ENCODE assay signal across 8 mouse cellular contexts in genomic region chr11:55419296-55419677, GRCm38 (mm10). TPM values are rescaled to one million over a fixed set of nuclear protein-coding genes. Genes with fewer than 3 reads are reported as not detected.
DNase-seq lines count a peak whose midpoint lies in the region; TF ChIP-seq lines count a peak whose summit lies in the region.

No protein-coding gene starts in this region.

- TF ChIP-seq POLR2A in liver, adult 2 months (IDR thresholded peaks at IDR 0.05; ENCODE audit: extremely low read depth, insufficient read depth, low read length), result no peak

- H3K4me3 ChIP-seq in liver, adult 2 months (ENCODE audit: insufficient read depth, low read depth, low read length), result peak overlapping the region; percentile 75

- TF ChIP-seq CTCF in liver, adult 2 months (IDR thresholded peaks at IDR 0.05; ENCODE audit: low read depth, low read length), result no peak

- peak overlapping the region; percentile 88 for H3K27ac ChIP-seq in liver, adult 2 months (replicated peaks; ENCODE audit: insufficient read depth, low read depth, low read length)

- H3K36me3 ChIP-seq in liver, adult 2 months (ENCODE audit: control insufficient read depth, insufficient read depth, low read length), result no peaks in the 10 kb centered on the region

- no peaks in the 10 kb centered on the region for H3K27me3 ChIP-seq in liver, adult 2 months (ENCODE audit: control insufficient read depth, insufficient read depth, low read length)

- H3K9ac ChIP-seq in liver, adult 2 months (ENCODE audit: low read depth, low read length), result peak overlapping the region; percentile 86

- DNase-seq in liver, adult 2 months (ENCODE audit: extremely low read depth, low read depth, low spot score), result no peak
- DNase-seq in liver, result no peak
- peak; percentile 69 for DNase-seq in cerebellum, adult 8-10 months
- DNase-seq in gastrocnemius, postnatal 10 days, result peak; percentile 60
- DNase-seq in layer of hippocampus, adult 18-20 months (ENCODE audit: low spot score in 2 of 2), result peak; percentile 14 to 55
- peak; percentile 70 for DNase-seq in lung, postnatal 36 days
- no peak for DNase-seq in c-Kit-positive CD71-positive TER-119-positive erythroid progenitor cells, embryonic 14.5 days (ENCODE audit: low spot score)
- no peak for DNase-seq in embryo, embryonic 10 days (ENCODE audit: low spot score)

- 64% methylated on average over 4 of the region's 4 CpGs for WGBS in liver, adult 2 months

- H3K79me2 ChIP-seq in liver, adult 2 months (ENCODE audit: control insufficient read depth, insufficient read depth, low read length), result no peaks in the 10 kb centered on the region

- no peaks in the 10 kb centered on the region for H3K4me1 ChIP-seq in liver, adult 2 months (ENCODE audit: control insufficient read depth, insufficient read depth, low read length)

RNA-seq across cellular contexts. Expression of gene Sparc, which starts 3.7 kb away (rescaled TPM):
- 28.0 and 41.7 TPM in 2 replicates for total RNA-seq in liver, adult 2 months (2014; rRNA removed)
- polyA plus RNA-seq in liver, adult 2 months (2012; rRNA removed), result 110 and 128 TPM in 2 replicates
- 1,000 to 10,000 TPM; 2,118 to 2,804 TPM for total RNA-seq in gastrocnemius, postnatal 10 days (2021)
- total RNA-seq in layer of hippocampus, adult 18-20 months (2021), result 100 to 1,000 TPM; 251 to 284 TPM

RNA-seq across cellular contexts. Expression of gene Atox1, which starts 41.8 kb away (rescaled TPM):
- 220 and 227 TPM in 2 replicates for total RNA-seq in liver, adult 2 months (2014; rRNA removed)
- 358 and 464 TPM in 2 replicates for polyA plus RNA-seq in liver, adult 2 months (2012; rRNA removed)
- 10 to 100 TPM; 66.8 to 84.1 TPM for total RNA-seq in gastrocnemius, postnatal 10 days (2021)
- total RNA-seq in layer of hippocampus, adult 18-20 months (2021), result 10 to 100 TPM; 93.8 to 94.5 TPM

RNA-seq across cellular contexts. Expression of gene G3bp1, which starts 50.2 kb away (rescaled TPM):
- total RNA-seq in liver, adult 2 months (2014; rRNA removed), result 15.7 and 19.5 TPM in 2 replicates
- polyA plus RNA-seq in liver, adult 2 months (2012; rRNA removed), result 13.6 and 14.0 TPM in 2 replicates
- total RNA-seq in gastrocnemius, postnatal 10 days (2021), result 10 to 100 TPM; 66.0 to 69.4 TPM
- total RNA-seq in layer of hippocampus, adult 18-20 months (2021), result 10 to 100 TPM; 34.6 to 34.8 TPM

Comparison
In these comparisons a context has a peak if more than half of its experiments do, and no peak if none do; other contexts are left out.
1. DNase-seq: peak in cerebellum, adult 8-10 months (single experiment), gastrocnemius, postnatal 10 days (single experiment), layer of hippocampus, adult 18-20 months (2 of 2) and lung, postnatal 36 days (single experiment); none in liver, adult 2 months (single experiment), liver (single experiment), c-Kit-positive CD71-positive TER-119-positive erythroid progenitor cells, embryonic 14.5 days (single experiment) and embryo, embryonic 10 days (single experiment).
2. RNA of gene Sparc, which starts 3.7 kb away (total RNA-seq): 2,118 to 2,804 TPM in gastrocnemius, postnatal 10 days; 251 to 284 TPM in layer of hippocampus, adult 18-20 months and 28.0 to 41.7 TPM in liver, adult 2 months; every median in the first group is over 4 times any median in the second.